16 mouse cellular contexts compared by ENCODE assay signal in genomic region chr12:71370091-71370490, GRCm38 (mm10).
"Had no signal": no experiment of that assay in that cellular context is flagged by ENCODE, and none has a peak within 500 bp of the region (broad histone marks: within the 10 kb centered on the region; RNA-seq: fewer than 3 reads in every experiment).

No protein-coding gene starts in this region.

- H3K27me3 ChIP-seq: midbrain, embryonic 12.5 days; stomach, embryonic 15.5 days had no signal

- H3K9ac ChIP-seq: lung, embryonic 14.5 days; midbrain, embryonic 12.5 days; neural tube, embryonic 13.5 days; stomach, embryonic 15.5 days had no signal

- H3K4me2 ChIP-seq: lung, embryonic 14.5 days; midbrain, embryonic 12.5 days; neural tube, embryonic 13.5 days; stomach, embryonic 15.5 days had no signal

- H3K4me3 ChIP-seq: midbrain, embryonic 10.5 days; midbrain, embryonic 12.5 days; myocyte; neural tube, embryonic 13.5 days; stomach, embryonic 15.5 days had no signal

- H3K36me3 ChIP-seq: midbrain, embryonic 10.5 days; midbrain, embryonic 12.5 days; neural tube, embryonic 13.5 days; stomach, embryonic 15.5 days had no signal

- H3K27ac ChIP-seq: midbrain, embryonic 10.5 days; midbrain, embryonic 12.5 days; neural tube, embryonic 13.5 days; stomach, embryonic 15.5 days; stomach, postnatal 0 days had no signal

- H3K9me3 ChIP-seq: midbrain, embryonic 10.5 days; midbrain, embryonic 12.5 days; neural tube, embryonic 13.5 days; stomach, embryonic 15.5 days had no signal

- H3K4me1 ChIP-seq: midbrain, embryonic 12.5 days had no signal

- ATAC-seq: midbrain, embryonic 16.5 days had no signal

- DNase-seq: lung, adult 18-20 months; lung, embryonic 14.5 days; lung, postnatal 10 days; lung, postnatal 4 days; midbrain, embryonic 14.5 days; right cerebral cortex, postnatal 14 days; thymus, adult 2 months; thymus, postnatal 25 days; thymus, postnatal 4 days had no signal
